Mouse (Mus musculus) left cerebral cortex, adult 8-10 months (tissue): ENCODE data around the gene Mfsd4b4. TPM values are rescaled to one million over a fixed set of nuclear protein-coding genes. Genes with fewer than 3 reads are reported as not detected.
"Not testable (repeated sequence)": the region's sequence is repeated elsewhere in the genome, so short reads cannot be mapped to it uniquely, and the experiment has no call there.

Experiments
- DNase-seq, 2 experiments: peaks; one replicate each; pipeline ENCODE4 v3.0.0; 2022; ENCODE audit warnings: low spot score in 2 of 2
- total RNA-seq, 4 experiments: library from RNA; stranded (reverse); gene quantifications; 2 replicates each; pipeline ENCODE4 v1.2.4; 2022

Mfsd4b4 gene
- 10 to 100 TPM in 1 of 4 experiments, 1 to 10 TPM in 3; 8.7 to 10.0 (median 9.0) TPM for total RNA-seq

- DNase-seq = peak; percentile 63 to 85
Observed at GRCm38 (mm10) chr10:39898874-39899371, at the start of gene Mfsd4b4. Mfsd4b4 (minus strand) TSS chr10:39899238.

- DNase-seq = not testable (repeated sequence)
Observed at GRCm38 (mm10) chr10:39947195-39947594, 48.2 kb upstream of the Mfsd4b4 start.

GRCm38 (mm10) chr10:39936553-39936952 lies 37.5 kb upstream of the Mfsd4b4 start:
- DNase-seq = no peak

- DNase-seq = no peak
Observed at GRCm38 (mm10) chr10:39926616-39927139, 27.6 kb upstream of the Mfsd4b4 start, which contains the start of gene Mfsd4b2. Mfsd4b2 (minus strand) TSS chr10:39926923.

- DNase-seq = not testable (repeated sequence)
Observed at GRCm38 (mm10) chr10:39924556-39924955, 25.5 kb upstream of the Mfsd4b4 start.

GRCm38 (mm10) chr10:39912616-39913015 lies 13.6 kb upstream of the Mfsd4b4 start:
- no peak for DNase-seq

GRCm38 (mm10) chr10:39908768-39909441 lies 9.9 kb upstream of the Mfsd4b4 start:
- no peak for DNase-seq

GRCm38 (mm10) chr10:39906799-39907658 lies 8.0 kb upstream of the Mfsd4b4 start:
- DNase-seq = no peak

- DNase-seq = no peak
Observed at GRCm38 (mm10) chr10:39904191-39904590, 5.2 kb upstream of the Mfsd4b4 start.

GRCm38 (mm10) chr10:39896503-39896902 lies 2.5 kb downstream of the Mfsd4b4 start:
- no peak for DNase-seq

- no peak for DNase-seq
Observed at GRCm38 (mm10) chr10:39893702-39894697, 5.0 kb downstream of the Mfsd4b4 start.

- no peak for DNase-seq
Observed at GRCm38 (mm10) chr10:39888621-39889020, 10.4 kb downstream of the Mfsd4b4 start.

- DNase-seq = no peak
Observed at GRCm38 (mm10) chr10:39865509-39865908, 33.5 kb downstream of the Mfsd4b4 start.

GRCm38 (mm10) chr10:39842621-39843020 lies 56.4 kb downstream of the Mfsd4b4 start:
- no peak for DNase-seq

Other genes starting within 250 kb of the Mfsd4b4 start
- 10 to 100 TPM; 28.4 to 37.3 (median 29.3) TPM for gene Rev3l, start 167.1 kb downstream of the Mfsd4b4 start, total RNA-seq
- under 1 TPM; 0.28 to 0.61 (median 0.36) TPM for gene Mfsd4b2, start 27.7 kb upstream of the Mfsd4b4 start, total RNA-seq
- gene Mfsd4b3, start 60.9 kb upstream of the Mfsd4b4 start, total RNA-seq = under 1 TPM in 2 of 4 experiments, not detected in 2; 0.21 to 0.46 TPM
- gene Mfsd4b5, start 87.4 kb upstream of the Mfsd4b4 start, total RNA-seq = under 1 TPM in 3 of 4 experiments, not detected in 1; 0.25 to 0.44 (median 0.27) TPM
- gene Mfsd4b1, start 126.0 kb upstream of the Mfsd4b4 start, total RNA-seq = 1 to 10 TPM in 1 of 4 experiments, under 1 TPM in 3; 0.53 to 1.3 (median 0.79) TPM
- 1 to 10 TPM; 2.9 to 4.5 (median 3.6) TPM for gene Slc16a10, start 243.0 kb upstream of the Mfsd4b4 start, total RNA-seq